In the genomic region with DNA sequence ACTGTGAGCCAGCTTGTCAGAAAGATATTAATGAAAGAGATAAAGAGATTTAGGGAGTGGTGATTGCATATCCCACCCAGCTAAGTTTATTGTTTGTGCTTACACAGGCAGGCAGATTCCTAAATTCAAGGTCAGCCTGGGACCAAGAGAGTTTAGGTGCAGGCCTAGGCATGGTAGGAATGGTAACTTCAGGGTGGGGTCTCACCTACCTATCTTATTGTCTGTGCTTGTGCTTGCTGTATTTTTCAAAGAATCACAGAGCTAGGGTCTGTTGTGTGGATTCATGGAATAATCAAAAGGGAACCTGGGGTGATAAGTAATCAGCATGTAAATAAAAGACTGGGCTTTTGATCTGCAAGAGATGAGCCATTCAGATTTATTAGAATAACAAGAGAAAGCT, we compare ENCODE assay signal across 33 mouse cellular contexts.
"Had no signal": no experiment of that assay in that cellular context is flagged by ENCODE, and none has a peak within 500 bp of the region (broad histone marks: within the 10 kb centered on the region; RNA-seq: fewer than 3 reads in every experiment).

No protein-coding gene starts in this region.

- H3K9ac ChIP-seq: limb, embryonic 12.5 days; limb, embryonic 13.5 days; limb, embryonic 15.5 days; liver, embryonic 12.5 days; liver, embryonic 13.5 days; liver, embryonic 14.5 days; liver, embryonic 15.5 days; liver, postnatal 0 days; lung, embryonic 14.5 days; lung, embryonic 15.5 days; midbrain, embryonic 12.5 days; midbrain, embryonic 13.5 days; midbrain, embryonic 15.5 days; neural tube, embryonic 12.5 days; neural tube, embryonic 13.5 days had no signal

- H3K27me3 ChIP-seq: limb, embryonic 12.5 days; limb, embryonic 13.5 days; limb, embryonic 15.5 days; liver, embryonic 12.5 days; liver, embryonic 13.5 days; liver, embryonic 15.5 days; lung, embryonic 15.5 days; megakaryocyte, embryonic 14.5 days; neural tube, embryonic 12.5 days had no signal

- H3K27ac ChIP-seq: limb, embryonic 10.5 days; limb, embryonic 12.5 days; limb, embryonic 13.5 days; limb, embryonic 15.5 days; liver, embryonic 12.5 days; liver, embryonic 13.5 days; liver, embryonic 14.5 days; liver, embryonic 15.5 days; lung, embryonic 15.5 days; macrophage; midbrain, embryonic 10.5 days; midbrain, embryonic 12.5 days; midbrain, embryonic 13.5 days; midbrain, embryonic 15.5 days; neural tube, embryonic 12.5 days; neural tube, embryonic 13.5 days had no signal

- H3K4me2 ChIP-seq: limb, embryonic 12.5 days; limb, embryonic 13.5 days; limb, embryonic 15.5 days; liver, embryonic 11.5 days; liver, embryonic 12.5 days; liver, embryonic 13.5 days; liver, embryonic 15.5 days; lung, embryonic 14.5 days; lung, embryonic 15.5 days; midbrain, embryonic 11.5 days; midbrain, embryonic 12.5 days; midbrain, embryonic 13.5 days; midbrain, embryonic 15.5 days; neural tube, embryonic 12.5 days; neural tube, embryonic 13.5 days had no signal

- H3K36me3 ChIP-seq: limb, embryonic 10.5 days; limb, embryonic 12.5 days; limb, embryonic 13.5 days; limb, embryonic 15.5 days; liver, embryonic 12.5 days; liver, embryonic 13.5 days; liver, embryonic 15.5 days; lung, embryonic 15.5 days; midbrain, embryonic 10.5 days; midbrain, embryonic 12.5 days; midbrain, embryonic 13.5 days; midbrain, embryonic 15.5 days; neural tube, embryonic 12.5 days; neural tube, embryonic 13.5 days had no signal

- H3K9me3 ChIP-seq: limb, embryonic 10.5 days; limb, embryonic 12.5 days; limb, embryonic 13.5 days; limb, embryonic 15.5 days; liver, embryonic 12.5 days; liver, embryonic 13.5 days; liver, embryonic 15.5 days; lung, embryonic 15.5 days; megakaryocyte, embryonic 14.5 days; midbrain, embryonic 10.5 days; midbrain, embryonic 12.5 days; midbrain, embryonic 13.5 days; midbrain, embryonic 15.5 days; neural tube, embryonic 12.5 days; neural tube, embryonic 13.5 days had no signal

- H3K4me1 ChIP-seq: limb, embryonic 10.5 days; limb, embryonic 12.5 days; limb, embryonic 13.5 days; limb, embryonic 15.5 days; liver, embryonic 12.5 days; liver, embryonic 13.5 days; liver, embryonic 15.5 days; lung, embryonic 15.5 days; megakaryocyte, embryonic 14.5 days; midbrain, embryonic 12.5 days; midbrain, embryonic 15.5 days had no signal

- ATAC-seq: liver, embryonic 12.5 days; liver, postnatal 0 days; lung, postnatal 0 days; midbrain, embryonic 13.5 days; midbrain, embryonic 15.5 days; midbrain, embryonic 16.5 days had no signal

- DNase-seq: left cerebral cortex, postnatal 4 days; liver; liver, embryonic 13.5 days; liver, postnatal 0 days; lung, adult 18-20 months; lung, adult 2 months; lung, embryonic 14.5 days; lung, postnatal 10 days; lung, postnatal 14 days; lung, postnatal 36 days; lung, postnatal 4 days; midbrain, embryonic 14.5 days had no signal

- H3K4me3 ChIP-seq: limb, embryonic 10.5 days; limb, embryonic 12.5 days; limb, embryonic 13.5 days; limb, embryonic 15.5 days; liver, embryonic 12.5 days; liver, embryonic 13.5 days; liver, embryonic 15.5 days; lung, embryonic 15.5 days; megakaryocyte, embryonic 14.5 days; midbrain, embryonic 10.5 days; midbrain, embryonic 12.5 days; midbrain, embryonic 13.5 days; midbrain, embryonic 15.5 days; myocyte; neural tube, embryonic 12.5 days; neural tube, embryonic 13.5 days had no signal
